In the genomic region with DNA sequence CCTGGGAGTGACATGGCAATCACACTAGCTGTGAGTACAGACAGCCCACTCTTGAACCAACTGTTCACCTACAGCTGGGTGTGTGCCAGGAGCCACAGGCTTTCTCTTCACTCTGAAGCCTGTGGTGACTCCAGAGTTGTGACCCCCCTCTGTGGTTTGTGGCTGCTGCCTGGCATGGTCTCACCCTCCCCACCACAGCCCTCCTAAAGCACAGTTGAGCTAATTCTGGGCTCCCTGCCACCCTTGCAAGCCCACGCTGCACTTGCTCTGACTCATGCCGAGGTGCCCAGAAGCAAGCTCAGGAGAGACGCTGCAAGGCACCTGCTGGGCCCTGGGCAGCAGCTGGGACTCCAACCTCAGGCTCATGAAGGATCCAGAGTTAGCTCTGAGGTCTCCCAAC, we compare ENCODE assay signal across 8 mouse cellular contexts. TPM values are rescaled to one million over a fixed set of nuclear protein-coding genes. Genes with fewer than 3 reads are reported as not detected.
A peak's percentile ranks its signal among the peaks of the same experiment; 100 is the strongest.
DNase-seq lines count a peak whose midpoint lies in the region; ATAC-seq and TF ChIP-seq lines count a peak whose summit lies in the region.

No protein-coding gene starts in this region.

- H3K27me3 ChIP-seq in lung, postnatal 0 days (replicated peaks; ENCODE audit: insufficient read depth, low read length), result no peaks in the 10 kb centered on the region
- H3K27me3 ChIP-seq in hindbrain, embryonic 12.5 days, result peaks cover 2% of the 10 kb centered on the region; the same call in 1 of the 2 replicates

- ATAC-seq in lung, postnatal 0 days, result peak; percentile 55
- no peak for ATAC-seq in hindbrain, embryonic 12.5 days (ENCODE audit: low FRiP score)

- no peak for TF ChIP-seq CTCF in lung, postnatal 0 days (IDR thresholded peaks at IDR 0.05)

- 41% methylated on average over 3 of the region's 3 CpGs for WGBS in lung, postnatal 0 days
- WGBS in hindbrain, embryonic 12.5 days, result 85% methylated on average over 3 of the region's 3 CpGs

- peak; percentile 50 for DNase-seq in adrenal gland, adult 2 months
- DNase-seq in adrenal gland, adult 8-10 months, result no peak
- peak; percentile 17 for DNase-seq in ovary, postnatal 36 days (ENCODE audit: low spot score)
- no peak for DNase-seq in ovary, postnatal 10 days (ENCODE audit: low spot score)
- DNase-seq in lung, postnatal 0 days (ENCODE audit: low spot score), result peak; percentile 74
- DNase-seq in thymus, postnatal 36 days, result peak; percentile 64 to 79
- no peak for DNase-seq in ovary, adult 18-20 months (ENCODE audit: low spot score)

- peak overlapping the region; percentile 17; the same call in 1 of the 2 replicates for H3K27ac ChIP-seq in lung, postnatal 0 days (ENCODE audit: low read length)
- H3K27ac ChIP-seq in hindbrain, embryonic 12.5 days, result no peak overlapping the region

- H3K36me3 ChIP-seq in lung, postnatal 0 days (ENCODE audit: insufficient read depth, low read length), result no peaks in the 10 kb centered on the region
- H3K36me3 ChIP-seq in hindbrain, embryonic 12.5 days, result no peaks in the 10 kb centered on the region

- no peak overlapping the region for H3K9ac ChIP-seq in lung, postnatal 0 days (replicated peaks; ENCODE audit: low read depth)
- no peak overlapping the region for H3K9ac ChIP-seq in hindbrain, embryonic 12.5 days

- H3K4me1 ChIP-seq in lung, postnatal 0 days (ENCODE audit: insufficient read depth, low read depth, low read length), result peaks cover 3% of the 10 kb centered on the region; the same call in 1 of the 2 replicates
- peaks cover 8% of the 10 kb centered on the region; the same call in 1 of the 2 replicates for H3K4me1 ChIP-seq in hindbrain, embryonic 12.5 days

- no peak for TF ChIP-seq EP300 in lung, postnatal 0 days (IDR thresholded peaks at IDR 0.05)

- no peaks in the 10 kb centered on the region for H3K9me3 ChIP-seq in lung, postnatal 0 days (ENCODE audit: low read length)
- no peaks in the 10 kb centered on the region for H3K9me3 ChIP-seq in hindbrain, embryonic 12.5 days (replicated peaks)

- H3K4me3 ChIP-seq in lung, postnatal 0 days (ENCODE audit: low read depth, low read length), result no peak overlapping the region
- no peak overlapping the region for H3K4me3 ChIP-seq in hindbrain, embryonic 12.5 days

- H3K4me2 ChIP-seq in lung, postnatal 0 days (replicated peaks; ENCODE audit: low read depth, low read length), result no peak overlapping the region
- H3K4me2 ChIP-seq in hindbrain, embryonic 12.5 days (replicated peaks), result no peak overlapping the region

RNA-seq across cellular contexts. Expression of a gene that starts 23.0 kb away (rescaled TPM):
- 1 to 10 TPM; 1.7 to 2.3 TPM for total RNA-seq in adrenal gland, adult 2 months (2021)
- 1.6 and 2.5 TPM in 2 replicates for polyA plus RNA-seq in adrenal gland, adult 2 months (2012; rRNA removed)
- 1 to 10 TPM; 2.2 to 4.2 (median 3.5) TPM for total RNA-seq in adrenal gland, adult 8-10 months (2022)
- polyA plus RNA-seq in lung, postnatal 0 days (2015; fragmentation: Nextera tagmentation; extraction: Ambion mirVana), result 9.2 TPM in 2 replicates
- 2.6 TPM in 2 replicates for polyA plus RNA-seq in hindbrain, embryonic 12.5 days (2016; fragmentation: Nextera tagmentation; extraction: Ambion mirVana)

Comparison
In these comparisons a context has a peak if more than half of its experiments do, and no peak if none do; other contexts are left out.
1. DNase-seq: peak in adrenal gland, adult 2 months (single experiment), ovary, postnatal 36 days (single experiment), lung, postnatal 0 days (single experiment) and thymus, postnatal 36 days (2 of 2); none in adrenal gland, adult 8-10 months (single experiment), ovary, postnatal 10 days (single experiment) and ovary, adult 18-20 months (single experiment).